Mouse (Mus musculus) embryonic fibroblast, embryonic 13.5 days (primary cell): ENCODE data around the gene Ackr1. TPM values are rescaled to one million over a fixed set of nuclear protein-coding genes. Genes with fewer than 3 reads are reported as not detected.

Experiments used
- H3K27ac ChIP-seq: 2 replicates; pipeline ENCODE4 v1.5.1; 2012; ENCODE audit warnings: low read length, control low read depth, inconsistent platforms; ENCODE audit not compliant: insufficient read depth
- H3K4me1 ChIP-seq: 2 replicates; pipeline ENCODE4 v1.6.1; 2011; ENCODE audit warnings: low read length; ENCODE audit not compliant: control insufficient read depth, insufficient read depth
- H3K4me3 ChIP-seq: 2 replicates; pipeline ENCODE4 v1.5.1; 2011; ENCODE audit warnings: mild to moderate bottlenecking, control low read depth, low read length; ENCODE audit not compliant: insufficient read depth
- CTCF ChIP-seq: IDR thresholded peaks from 2 replicates; pipeline ENCODE4 v1.5.1; 2011; ENCODE audit warnings: mild to moderate bottlenecking, control low read depth, low read length, moderate library complexity, borderline replicate concordance; ENCODE audit not compliant: insufficient read depth
- POLR2A ChIP-seq: IDR thresholded peaks from 2 replicates; pipeline ENCODE4 v1.6.1; 2011; ENCODE audit warnings: low read depth, mild to moderate bottlenecking, control low read depth, low read length, moderate library complexity
- polyA plus RNA-seq: library from polyadenylated mRNA; stranded (reverse); fragments of >200 nt; gene quantifications from 2 replicates; pipeline ENCODE4 v1.2.4, GENCODE M21; 2011; ENCODE audit warnings: low read depth; ENCODE audit not compliant: missing spikeins, insufficient read length

Gene Ackr1
- polyA plus RNA-seq, 1 experiment, result not detected

DNA sequence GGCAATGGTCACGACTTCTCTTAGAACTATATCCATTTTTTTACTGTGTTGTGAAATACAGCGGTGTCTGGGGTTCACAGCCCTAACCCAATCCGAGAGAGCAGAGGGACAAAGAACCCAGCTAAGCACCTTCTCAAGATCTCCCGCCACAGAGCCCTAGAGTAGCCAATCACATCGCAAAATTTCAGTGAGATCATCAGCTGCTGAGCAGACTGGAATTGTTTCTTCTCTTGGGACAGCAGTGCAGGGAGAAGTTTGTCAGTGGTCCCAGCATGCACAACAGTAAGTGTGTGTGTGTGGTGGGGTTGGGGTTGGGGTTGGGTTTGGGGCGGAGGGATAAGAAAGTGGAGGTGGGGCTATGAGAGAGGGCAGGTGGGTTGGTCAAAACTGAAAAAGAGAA, 16.4 kb upstream of the Ackr1 start:
- no peaks in the 10 kb centered on the region for H3K4me1 ChIP-seq
- H3K27ac ChIP-seq, result no peak overlapping the region
- no peak overlapping the region for H3K4me3 ChIP-seq
- no peak for TF ChIP-seq POLR2A
- no peak for TF ChIP-seq CTCF

GRCm38 (mm10) chr1:173349192-173349591, 15.6 kb upstream of the Ackr1 start:
- Histone ChIP-seq H3K4me3 (no peak overlapping the region), H3K4me1 (no peaks in the 10 kb centered on the region), H3K27ac (no peak overlapping the region)
- TF ChIP-seq POLR2A, result no peak
- TF ChIP-seq CTCF, result no peak

GRCm38 (mm10) chr1:173348527-173348926, 15.0 kb upstream of the Ackr1 start:
- Histone ChIP-seq H3K27ac (no peak overlapping the region), H3K4me1 (no peaks in the 10 kb centered on the region), H3K4me3 (no peak overlapping the region)
- TF ChIP-seq POLR2A, result no peak
- no peak for TF ChIP-seq CTCF

DNA sequence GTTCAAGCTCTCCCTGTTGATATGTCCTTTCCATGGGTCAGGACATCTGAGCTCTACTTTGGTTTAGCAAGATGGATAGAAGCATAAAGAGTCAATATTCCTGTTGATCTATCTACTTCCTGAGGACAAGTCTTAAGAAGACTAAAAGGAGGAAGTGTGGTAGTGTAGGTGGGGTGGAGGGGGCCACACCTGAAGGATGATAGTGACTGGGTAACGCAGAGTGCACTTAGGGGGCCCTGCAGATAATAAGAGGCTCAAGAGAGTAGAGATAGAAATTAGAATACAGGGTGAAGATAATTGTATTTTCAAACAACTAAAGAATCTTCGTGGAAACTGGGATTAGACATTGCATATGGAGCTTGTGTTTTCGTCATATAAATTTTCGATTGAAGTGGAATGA, 11.6 kb upstream of the Ackr1 start:
- no peaks in the 10 kb centered on the region for H3K4me1 ChIP-seq
- no peak for TF ChIP-seq CTCF
- no peak for TF ChIP-seq POLR2A
- H3K4me3 ChIP-seq, result no peak overlapping the region
- H3K27ac ChIP-seq, result no peak overlapping the region

DNA sequence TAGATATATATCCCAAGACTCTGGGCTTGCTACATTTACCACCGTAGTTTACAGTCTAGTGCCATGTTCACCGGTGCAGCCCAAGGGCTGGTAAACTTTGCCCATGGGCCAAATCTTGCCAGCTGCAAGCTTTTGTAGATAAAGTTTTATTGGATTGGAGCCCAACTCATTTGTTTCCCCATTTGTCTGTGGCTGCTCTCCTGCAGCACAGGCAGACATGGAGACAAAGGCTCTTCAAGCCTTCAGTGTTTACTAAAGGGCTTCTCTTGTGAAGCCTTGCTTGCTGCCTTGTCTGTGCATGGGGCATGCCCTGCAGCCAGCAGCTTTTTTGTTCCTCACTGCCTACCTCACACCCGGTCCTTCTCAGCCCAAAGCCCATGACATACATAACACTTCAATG, 10.4 kb upstream of the Ackr1 start:
- no peaks in the 10 kb centered on the region for H3K4me1 ChIP-seq
- no peak overlapping the region for H3K4me3 ChIP-seq
- TF ChIP-seq CTCF (no peak), POLR2A (no peak)
- no peak overlapping the region for H3K27ac ChIP-seq

GRCm38 (mm10) chr1:173342425-173342824, 8.9 kb upstream of the Ackr1 start:
- H3K4me1 ChIP-seq, result no peaks in the 10 kb centered on the region
- TF ChIP-seq POLR2A, result no peak
- TF ChIP-seq CTCF, result no peak
- no peak overlapping the region for H3K27ac ChIP-seq
- H3K4me3 ChIP-seq, result no peak overlapping the region

DNA sequence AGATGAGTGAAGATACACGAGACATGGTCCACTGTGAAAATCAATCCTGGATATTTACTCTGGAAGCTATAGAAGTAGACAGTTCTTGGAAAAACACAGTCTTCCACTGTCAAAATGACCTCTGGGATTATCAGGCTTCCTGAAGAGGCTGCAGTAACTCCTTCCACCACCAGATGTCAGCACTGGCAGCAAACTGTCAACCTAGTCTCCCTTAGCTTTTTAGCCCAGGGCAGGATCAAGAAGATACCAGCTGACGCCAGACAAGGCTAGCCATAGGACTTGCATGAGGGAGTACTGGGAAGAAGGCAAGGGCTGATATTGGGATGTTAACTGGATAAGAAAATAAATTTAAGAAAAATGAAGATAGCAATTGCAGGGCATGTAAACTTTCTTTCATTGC, 6.0 kb upstream of the Ackr1 start:
- no peak overlapping the region for H3K4me3 ChIP-seq
- peak; percentile 69; the same call in 1 of the 2 replicates for TF ChIP-seq CTCF
- no peak for TF ChIP-seq POLR2A

GRCm38 (mm10) chr1:173337008-173337407, 3.5 kb upstream of the Ackr1 start:
- H3K27ac ChIP-seq, result no peak overlapping the region
- TF ChIP-seq CTCF (no peak), POLR2A (no peak)
- no peak overlapping the region for H3K4me3 ChIP-seq
- H3K4me1 ChIP-seq, result no peaks in the 10 kb centered on the region

More for the DNA sequence above, 6.0 kb upstream of the Ackr1 start:
- H3K4me1 ChIP-seq, result no peaks in the 10 kb centered on the region
- no peak overlapping the region for H3K27ac ChIP-seq

- TF ChIP-seq POLR2A (no peak), CTCF (no peak)
- Histone ChIP-seq H3K4me3 (no peak overlapping the region), H3K4me1 (no peaks in the 10 kb centered on the region), H3K27ac (no peak overlapping the region)
Measured at GRCm38 (mm10) chr1:173335903-173336302, 2.4 kb upstream of the Ackr1 start.

GRCm38 (mm10) chr1:173332418-173332817, 1.1 kb downstream of the Ackr1 start:
- no peak for TF ChIP-seq CTCF
- TF ChIP-seq POLR2A, result no peak
- Histone ChIP-seq H3K4me1 (no peaks in the 10 kb centered on the region), H3K27ac (no peak overlapping the region), H3K4me3 (no peak overlapping the region)

DNA sequence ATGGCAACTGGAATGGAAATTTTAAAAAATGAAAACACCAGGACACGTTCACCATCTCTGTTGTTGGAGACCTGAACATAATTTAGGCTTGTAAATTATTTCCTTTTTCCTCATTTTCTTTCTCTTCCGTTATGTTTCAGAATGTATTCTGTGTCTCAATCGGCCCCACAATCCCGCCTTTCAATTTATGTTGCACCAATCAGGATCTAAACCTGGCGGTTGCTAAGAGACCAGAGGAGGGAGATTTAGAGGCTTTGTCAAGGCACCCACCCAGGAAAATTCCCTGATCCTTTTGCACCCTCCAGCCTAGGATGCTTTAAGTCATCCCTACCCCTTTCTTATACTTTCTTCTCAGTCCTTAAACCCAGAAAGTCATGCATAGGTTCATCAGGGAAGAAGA, 3.8 kb downstream of the Ackr1 start:
- no peak overlapping the region for H3K4me3 ChIP-seq
- no peak for TF ChIP-seq CTCF
- no peak for TF ChIP-seq POLR2A
- H3K4me1 ChIP-seq, result no peaks in the 10 kb centered on the region
- no peak overlapping the region for H3K27ac ChIP-seq
